Mouse (Mus musculus) forebrain, embryonic 16.5 days (tissue): ENCODE data around the gene Chaf1a. TPM values are rescaled to one million over a fixed set of nuclear protein-coding genes. Genes with fewer than 3 reads are reported as not detected.

Source experiments
- ATAC-seq: fragments of 200-750 bp; cut with Nextera tagmentation; 2 replicates; pipeline ENCODE4 v1.8.0; 2017; ENCODE audit warnings: mild to moderate bottlenecking, moderate library complexity
- H3K27ac ChIP-seq: fragments of 300-500 bp; sonication (generic); 2 replicates; pipeline ENCODE4 v1.5.1; 2014; ENCODE audit warnings: low read length, control low read depth
- H3K27me3 ChIP-seq: fragments of 300-500 bp; sonication (generic); replicated peaks from 2 replicates; pipeline ENCODE4 v1.6.1; 2014; ENCODE audit warnings: low read length; ENCODE audit not compliant: control insufficient read depth, insufficient read depth
- H3K36me3 ChIP-seq: fragments of 300-500 bp; sonication (generic); 2 replicates; pipeline ENCODE4 v1.6.1; 2014; ENCODE audit not compliant: control insufficient read depth, insufficient read depth
- H3K4me1 ChIP-seq: fragments of 300-500 bp; sonication (generic); replicated peaks from 2 replicates; pipeline ENCODE4 v1.6.1; 2014; ENCODE audit warnings: low read length; ENCODE audit not compliant: control insufficient read depth, insufficient read depth
- H3K4me2 ChIP-seq: fragments of 300-500 bp; sonication (generic); 2 replicates; pipeline ENCODE4 v1.6.1; 2014; ENCODE audit warnings: mild to moderate bottlenecking, low read length, control low read depth
- H3K4me3 ChIP-seq: fragments of 300-500 bp; sonication (generic); replicated peaks from 2 replicates; pipeline ENCODE4 v1.5.1; 2014; ENCODE audit warnings: mild to moderate bottlenecking, low read length, control low read depth
- H3K9ac ChIP-seq: fragments of 300-500 bp; sonication (generic); replicated peaks from 2 replicates; pipeline ENCODE4 v1.6.1; 2014; ENCODE audit warnings: low read depth, low read length, control low read depth
- H3K9me3 ChIP-seq: fragments of 300-500 bp; sonication (generic); 2 replicates; pipeline ENCODE4 v1.6.1; 2016; ENCODE audit warnings: low read length; ENCODE audit not compliant: control insufficient read depth
- WGBS: fragments of 180-500 bp; shearing (Covaris S2); extraction: QIAGEN DNeasy Blood & Tissue Kit; methylation state at CpG from one replicate; pipeline ENCODE4 v1.1.7; 2014; 5-methylcytosine and 5-hydroxymethylcytosine counted together
- polyA plus RNA-seq: library from polyadenylated mRNA; unstranded; fragments of >200 nt; fragmentation: Nextera tagmentation; extraction: Ambion mirVana; gene quantifications from 2 replicates; pipeline ENCODE4 v1.2.1, GENCODE M21; 2015

The Chaf1a gene
- polyA plus RNA-seq, 1 experiment from 2014 or later: 10.6 TPM

- H3K4me1 ChIP-seq: no peaks in the 10 kb centered on the region
- ATAC-seq: no peak
- H3K27ac ChIP-seq: no peak overlapping the region
- H3K4me2 ChIP-seq: no peak overlapping the region
- H3K9me3 ChIP-seq: no peaks in the 10 kb centered on the region
- H3K27me3 ChIP-seq: no peaks in the 10 kb centered on the region
- peaks cover 1% of the 10 kb centered on the region for H3K36me3 ChIP-seq
- no peak overlapping the region for H3K9ac ChIP-seq
- WGBS: 68% methylated on average over 2 of the region's 2 CpGs
- no peak overlapping the region for H3K4me3 ChIP-seq
Measured at GRCm38 (mm10) chr17:56107736-56108135, 67.5 kb downstream of the Chaf1a start.

GRCm38 (mm10) chr17:56108334-56109044 lies 68.2 kb downstream of the Chaf1a start:
- Histone ChIP-seq H3K27me3 (no peaks in the 10 kb centered on the region), H3K36me3 (no peaks in the 10 kb centered on the region), H3K9ac (no peak overlapping the region), H3K4me1 (no peaks in the 10 kb centered on the region), H3K4me2 (no peak overlapping the region), H3K9me3 (no peaks in the 10 kb centered on the region), H3K27ac (no peak overlapping the region), H3K4me3 (no peak overlapping the region)
- WGBS: 84% methylated on average over 6 of the region's 6 CpGs
- no peak for ATAC-seq

- H3K9me3 ChIP-seq: no peaks in the 10 kb centered on the region
- 67% methylated on average over 9 of the region's 10 CpGs for WGBS
- H3K27me3 ChIP-seq: no peaks in the 10 kb centered on the region
- no peaks in the 10 kb centered on the region for H3K4me1 ChIP-seq
- no peaks in the 10 kb centered on the region for H3K36me3 ChIP-seq
- ATAC-seq: no peak
- no peak within 1 kb of the TSS for H3K4me2 ChIP-seq
- no peak within 1 kb of the TSS for H3K4me3 ChIP-seq
- no peak within 1 kb of the TSS for H3K9ac ChIP-seq
- no peak within 1 kb of the TSS for H3K27ac ChIP-seq
Measured at GRCm38 (mm10) chr17:56109219-56110051, 69.2 kb downstream of the Chaf1a start, which contains the start of gene Plin4. Gene Plin4, minus strand, starts transcription at chr17:56109803.

DNA sequence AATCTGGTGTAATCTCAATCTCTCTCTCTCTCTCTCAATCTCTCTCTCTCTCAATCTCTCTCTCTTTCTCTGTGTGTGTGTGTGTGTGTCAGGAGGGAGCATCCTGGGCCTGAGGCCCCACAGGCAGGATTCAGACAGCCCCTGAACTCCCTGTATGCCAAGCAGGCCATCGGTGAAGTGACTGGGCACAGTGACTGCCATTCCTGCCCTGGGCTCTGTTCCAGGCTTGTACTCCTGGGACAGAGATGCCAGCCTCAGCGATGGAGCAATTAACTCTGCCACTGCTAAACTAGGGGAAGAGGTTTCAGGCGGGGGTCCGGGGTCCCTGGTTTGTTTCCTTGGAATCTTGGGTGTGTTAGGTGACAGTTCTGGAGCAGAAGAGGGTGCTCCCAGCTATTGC lies 70.3 kb downstream of the Chaf1a start:
- ATAC-seq: no peak
- no peak overlapping the region for H3K4me2 ChIP-seq
- H3K36me3 ChIP-seq: no peaks in the 10 kb centered on the region
- no peaks in the 10 kb centered on the region for H3K9me3 ChIP-seq
- H3K4me1 ChIP-seq: no peaks in the 10 kb centered on the region
- no peak overlapping the region for H3K9ac ChIP-seq
- H3K27me3 ChIP-seq: no peaks in the 10 kb centered on the region
- H3K27ac ChIP-seq: no peak overlapping the region
- WGBS: 58% methylated on average over 4 of the region's 4 CpGs
- H3K4me3 ChIP-seq: no peak overlapping the region

- Histone ChIP-seq H3K27me3 (no peaks in the 10 kb centered on the region), H3K27ac (no peak overlapping the region), H3K9me3 (no peaks in the 10 kb centered on the region), H3K4me3 (no peak overlapping the region), H3K9ac (no peak overlapping the region), H3K36me3 (no peaks in the 10 kb centered on the region), H3K4me1 (no peaks in the 10 kb centered on the region), H3K4me2 (no peak overlapping the region)
- WGBS: 56% methylated on average over 1 of the region's 1 CpGs
- no peak for ATAC-seq
Measured at GRCm38 (mm10) chr17:56111021-56111420, 70.8 kb downstream of the Chaf1a start.

GRCm38 (mm10) chr17:56111864-56112263 lies 71.6 kb downstream of the Chaf1a start:
- no peak overlapping the region for H3K27ac ChIP-seq

DNA sequence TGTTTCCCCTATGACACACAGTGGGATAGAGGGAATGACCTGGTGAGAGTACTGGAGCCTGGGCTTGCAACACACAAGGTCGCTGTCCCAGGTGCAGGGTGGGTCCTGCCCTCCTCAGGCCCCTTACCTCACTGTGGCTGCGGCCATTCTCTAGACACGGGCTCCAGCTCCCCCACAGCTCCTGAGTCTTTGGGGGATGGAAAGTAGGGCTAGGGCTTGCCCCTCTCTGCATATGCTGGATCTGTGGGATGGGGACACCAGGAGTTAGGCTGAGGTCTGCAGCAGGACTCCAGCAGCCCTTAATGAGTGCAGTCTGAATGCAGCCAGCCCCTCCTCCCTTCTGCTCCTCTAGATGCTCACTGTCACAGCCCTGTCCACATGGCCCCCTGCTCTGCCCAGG lies 72.5 kb downstream of the Chaf1a start:
- Histone ChIP-seq H3K4me2 (no peak overlapping the region), H3K9ac (no peak overlapping the region), H3K36me3 (no peaks in the 10 kb centered on the region), H3K4me3 (no peak overlapping the region), H3K27ac (no peak overlapping the region), H3K9me3 (no peaks in the 10 kb centered on the region), H3K4me1 (peaks cover 7% of the 10 kb centered on the region), H3K27me3 (peaks cover 9% of the 10 kb centered on the region; the same call in 1 of the 2 replicates)
- no peak for ATAC-seq
- 73% methylated on average over 3 of the region's 3 CpGs for WGBS

More at GRCm38 (mm10) chr17:56111864-56112263, 71.6 kb downstream of the Chaf1a start:
- Histone ChIP-seq H3K4me2 (no peak overlapping the region), H3K9ac (no peak overlapping the region), H3K27me3 (peaks cover 3% of the 10 kb centered on the region; the same call in 1 of the 2 replicates), H3K9me3 (no peaks in the 10 kb centered on the region), H3K4me3 (no peak overlapping the region), H3K4me1 (no peaks in the 10 kb centered on the region), H3K36me3 (no peaks in the 10 kb centered on the region)
- peak; percentile 32; the same call in 1 of the 2 replicates for ATAC-seq
- 46% methylated on average over 5 of the region's 5 CpGs for WGBS

- WGBS: 81% methylated on average over 10 of the region's 10 CpGs
- H3K36me3 ChIP-seq: no peaks in the 10 kb centered on the region
Measured at GRCm38 (mm10) chr17:56116193-56116592, 76.0 kb downstream of the Chaf1a start.

DNA sequence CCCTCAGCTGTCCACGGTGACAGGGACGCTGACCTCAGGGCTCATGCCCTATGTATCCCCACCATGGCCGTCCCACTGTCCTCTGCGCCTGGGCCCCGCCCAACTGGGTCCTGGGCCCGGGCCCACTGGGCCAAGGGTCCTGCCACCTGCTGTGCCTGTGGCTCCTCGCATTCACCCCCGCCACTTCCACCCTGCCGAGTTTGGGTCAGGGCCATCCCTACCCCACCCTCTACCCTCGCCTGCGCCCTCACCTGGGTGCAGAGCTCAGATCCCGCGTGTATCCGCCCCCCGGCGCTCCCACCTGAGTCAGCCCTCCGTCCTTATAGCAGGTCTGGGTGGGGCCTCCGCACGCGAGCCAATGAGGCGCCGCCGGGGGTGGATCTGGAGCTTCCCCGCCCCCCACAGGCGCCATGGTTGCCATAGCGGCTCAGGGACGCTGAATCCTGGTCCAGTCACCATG lies 77.0 kb downstream of the Chaf1a start, which contains the start of gene Plin5:
Plin5 (minus strand) TSS at position 346 of the 460 bp plus-strand sequence.
- Histone ChIP-seq H3K27me3 (peaks cover 43% of the 10 kb centered on the region), H3K9ac (0 out of 2 replicates have a peak within 1 kb of the TSS, but pooled peaks have one; percentile 38), H3K27ac (no peak within 1 kb of the TSS), H3K36me3 (no peaks in the 10 kb centered on the region), H3K9me3 (peaks cover 2% of the 10 kb centered on the region), H3K4me3 (peak within 1 kb of the TSS; percentile 35), H3K4me1 (peaks cover 7% of the 10 kb centered on the region), H3K4me2 (peak within 1 kb of the TSS; percentile 51)
- ATAC-seq: peak; percentile 44
- WGBS: under 1% methylated on average over 27 of the region's 27 CpGs

More at GRCm38 (mm10) chr17:56116193-56116592, 76.0 kb downstream of the Chaf1a start:
- Histone ChIP-seq H3K9ac (no peak overlapping the region), H3K27me3 (peaks cover 32% of the 10 kb centered on the region), H3K4me1 (peaks cover 7% of the 10 kb centered on the region), H3K4me3 (no peak overlapping the region), H3K27ac (no peak overlapping the region), H3K4me2 (no peak overlapping the region), H3K9me3 (no peaks in the 10 kb centered on the region)
- no peak for ATAC-seq
